In genomic region chr13:99344599-99345575, GRCm38 (mm10) we compare ENCODE assay signal across 8 mouse cellular contexts. TPM values are rescaled to one million over a fixed set of nuclear protein-coding genes. Genes with fewer than 3 reads are reported as not detected.
DNase-seq lines count a peak whose midpoint lies in the region; ATAC-seq lines count a peak whose summit lies in the region.

Gene Ptcd2 (minus strand): TSS chr13:99344705.
Gene Mrps27 (plus strand): TSS chr13:99344786.

- H3K4me1 ChIP-seq in hindbrain, embryonic 15.5 days (replicated peaks), result peaks cover 20% of the 10 kb centered on the region

- peaks cover 34% of the 10 kb centered on the region for H3K36me3 ChIP-seq in hindbrain, embryonic 15.5 days

- 4% methylated on average over 37 of the region's 39 CpGs for WGBS in hindbrain, embryonic 15.5 days

- no peaks in the 10 kb centered on the region for H3K27me3 ChIP-seq in hindbrain, embryonic 15.5 days

- H3K9me3 ChIP-seq in hindbrain, embryonic 15.5 days, result no peaks in the 10 kb centered on the region

- H3K27ac ChIP-seq in hindbrain, embryonic 15.5 days (replicated peaks), result peak within 1 kb of the TSS; percentile 88

- peak; percentile 98 for ATAC-seq in hindbrain, embryonic 15.5 days (ENCODE audit: low FRiP score, low read depth)

- peak within 1 kb of the TSS; percentile 69 for H3K4me2 ChIP-seq in hindbrain, embryonic 15.5 days

- peak within 1 kb of the TSS; percentile 78 for H3K9ac ChIP-seq in hindbrain, embryonic 15.5 days

- H3K4me3 ChIP-seq in hindbrain, embryonic 15.5 days, result peak within 1 kb of the TSS; percentile 66

- peak; percentile 95 for DNase-seq in T-cell, adult 2 months (ENCODE audit: low spot score)
- peak; percentile 98 to 99 for DNase-seq in cerebellum, postnatal 36 days
- peak; percentile 99 for DNase-seq in frontal cortex, postnatal 36 days (ENCODE audit: low spot score in 2 of 2)
- peak; percentile 95 for DNase-seq in left cerebral cortex, adult 11 months (ENCODE audit: low spot score)
- DNase-seq in lung, postnatal 4 days, result peak; percentile 97
- peak; percentile 92 for DNase-seq in retina, postnatal 7 days (ENCODE audit: low read depth, low spot score)
- DNase-seq in urinary bladder, adult 2 months (ENCODE audit: low spot score), result peak; percentile 97

RNA-seq across cellular contexts. Expression of gene Ptcd2, which starts in this region (rescaled TPM):
- polyA plus RNA-seq in hindbrain, embryonic 15.5 days (2015; fragmentation: Nextera tagmentation; extraction: Ambion mirVana), result 53.1 and 53.6 TPM in 2 replicates
- polyA plus RNA-seq in urinary bladder, adult 2 months (2012; rRNA removed), result 22.2 and 23.5 TPM in 2 replicates

RNA-seq across cellular contexts. Expression of gene Mrps27, which starts in this region (rescaled TPM):
- 43.1 and 44.6 TPM in 2 replicates for polyA plus RNA-seq in hindbrain, embryonic 15.5 days (2015; fragmentation: Nextera tagmentation; extraction: Ambion mirVana)
- polyA plus RNA-seq in urinary bladder, adult 2 months (2012; rRNA removed), result 20.8 and 21.1 TPM in 2 replicates

Comparison
In these comparisons a context has a peak if more than half of its experiments do, and no peak if none do; other contexts are left out.
1. Peak in every context shown above with its lines: DNase-seq, ATAC-seq, H3K4me3 ChIP-seq and H3K27ac ChIP-seq.